ENCODE assay signal across 14 mouse cellular contexts in genomic region chr9:56669605-56670221, GRCm38 (mm10).
DNase-seq lines count a peak whose midpoint lies in the region; ATAC-seq lines count a peak whose summit lies in the region.
"Had no signal": no experiment of that assay in that cellular context is flagged by ENCODE, and none has a peak within 500 bp of the region (broad histone marks: within the 10 kb centered on the region; RNA-seq: fewer than 3 reads in every experiment).

No protein-coding gene starts in this region.

- H3K36me3 ChIP-seq in hindbrain, embryonic 13.5 days = peaks cover 7% of the 10 kb centered on the region; the same call in 1 of the 2 replicates
- H3K36me3 ChIP-seq in hindbrain, embryonic 11.5 days (ENCODE audit: control insufficient read depth, insufficient read depth, low read length) = no peaks in the 10 kb centered on the region
- H3K36me3 ChIP-seq in midbrain, embryonic 11.5 days (ENCODE audit: control insufficient read depth, insufficient read depth, low read length) = no peaks in the 10 kb centered on the region
- H3K36me3 ChIP-seq: midbrain, embryonic 13.5 days; neural tube, embryonic 12.5 days had no signal

- no peak for DNase-seq in hindbrain, embryonic 11.5 days (ENCODE audit: low spot score)
- DNase-seq in thymus, postnatal 10 days (ENCODE audit: low spot score in 2 of 2) = peak; percentile 19 to 20
- no peak for DNase-seq in thymus, postnatal 36 days
- peak; percentile 72 to 76 for DNase-seq in cerebellum, postnatal 10 days
- peak; percentile 13 for DNase-seq in lung, postnatal 25 days (ENCODE audit: low spot score)
- DNase-seq in midbrain, embryonic 11.5 days (ENCODE audit: low spot score, missing footprints) = no peak
- no peak for DNase-seq in adipocyte (ENCODE audit: low spot score)
- DNase-seq: adrenal gland, postnatal 14 days; gastrocnemius, postnatal 25 days; kidney, adult 18-20 months had no signal

- H3K9me3 ChIP-seq in hindbrain, embryonic 13.5 days = no peaks in the 10 kb centered on the region
- H3K9me3 ChIP-seq in hindbrain, embryonic 11.5 days (ENCODE audit: control insufficient read depth, low read length) = no peaks in the 10 kb centered on the region
- no peaks in the 10 kb centered on the region for H3K9me3 ChIP-seq in midbrain, embryonic 11.5 days (ENCODE audit: control insufficient read depth, low read length)
- H3K9me3 ChIP-seq: midbrain, embryonic 13.5 days; neural tube, embryonic 12.5 days had no signal

- H3K27ac ChIP-seq in hindbrain, embryonic 13.5 days = no peak overlapping the region
- no peak overlapping the region for H3K27ac ChIP-seq in hindbrain, embryonic 11.5 days (ENCODE audit: low read depth, low read length)
- H3K27ac ChIP-seq in midbrain, embryonic 11.5 days (ENCODE audit: low read depth, low read length) = no peak overlapping the region
- H3K27ac ChIP-seq: liver, embryonic 14.5 days; midbrain, embryonic 13.5 days; neural tube, embryonic 12.5 days had no signal

- 45% methylated on average over 11 of the region's 11 CpGs for WGBS in hindbrain, embryonic 13.5 days
- WGBS in hindbrain, embryonic 11.5 days = 46% methylated on average over 11 of the region's 11 CpGs
- 54% methylated on average over 11 of the region's 11 CpGs for WGBS in midbrain, embryonic 11.5 days

- 0 out of 2 replicates have a peak, but pooled peaks cover 5% of the 10 kb centered on the region for H3K27me3 ChIP-seq in hindbrain, embryonic 13.5 days
- H3K27me3 ChIP-seq in hindbrain, embryonic 11.5 days (ENCODE audit: control insufficient read depth, insufficient read depth, low read length) = no peaks in the 10 kb centered on the region
- H3K27me3 ChIP-seq in midbrain, embryonic 11.5 days (ENCODE audit: control insufficient read depth, insufficient read depth, low read length) = no peaks in the 10 kb centered on the region
- H3K27me3 ChIP-seq: midbrain, embryonic 13.5 days; neural tube, embryonic 12.5 days had no signal

- H3K4me2 ChIP-seq in hindbrain, embryonic 13.5 days = no peak overlapping the region
- H3K4me2 ChIP-seq in hindbrain, embryonic 11.5 days (replicated peaks; ENCODE audit: low read depth, low read length) = no peak overlapping the region
- no peak overlapping the region for H3K4me2 ChIP-seq in midbrain, embryonic 11.5 days
- H3K4me2 ChIP-seq: midbrain, embryonic 13.5 days; neural tube, embryonic 12.5 days had no signal

- H3K4me1 ChIP-seq in hindbrain, embryonic 13.5 days (replicated peaks) = peaks cover 31% of the 10 kb centered on the region
- H3K4me1 ChIP-seq in hindbrain, embryonic 11.5 days (replicated peaks; ENCODE audit: control insufficient read depth, insufficient read depth, low read length) = no peaks in the 10 kb centered on the region
- H3K4me1 ChIP-seq in midbrain, embryonic 11.5 days (ENCODE audit: control insufficient read depth, insufficient read depth, low read length) = no peaks in the 10 kb centered on the region

- H3K9ac ChIP-seq in hindbrain, embryonic 13.5 days = no peak overlapping the region
- no peak overlapping the region for H3K9ac ChIP-seq in hindbrain, embryonic 11.5 days (ENCODE audit: low read depth, low read length)
- no peak overlapping the region for H3K9ac ChIP-seq in midbrain, embryonic 11.5 days (ENCODE audit: low read length)
- H3K9ac ChIP-seq: liver, embryonic 14.5 days; midbrain, embryonic 13.5 days; neural tube, embryonic 12.5 days had no signal

- H3K4me3 ChIP-seq in hindbrain, embryonic 13.5 days = no peak overlapping the region
- no peak overlapping the region for H3K4me3 ChIP-seq in hindbrain, embryonic 11.5 days (ENCODE audit: low read depth, low read length)
- no peak overlapping the region for H3K4me3 ChIP-seq in midbrain, embryonic 11.5 days (ENCODE audit: low read depth, low read length)
- H3K4me3 ChIP-seq: midbrain, embryonic 13.5 days; neural tube, embryonic 12.5 days had no signal

- ATAC-seq in hindbrain, embryonic 13.5 days (ENCODE audit: low FRiP score) = peak; percentile 43; the same call in 1 of the 2 replicates
- ATAC-seq in hindbrain, embryonic 11.5 days (ENCODE audit: low FRiP score) = no peak
- no peak for ATAC-seq in midbrain, embryonic 11.5 days (ENCODE audit: low FRiP score)
- ATAC-seq: midbrain, embryonic 13.5 days had no signal

Comparison
In these comparisons a context has a peak if more than half of its experiments do, and no peak if none do; other contexts are left out.
1. DNase-seq: peak in thymus, postnatal 10 days (2 of 2), cerebellum, postnatal 10 days (2 of 2) and lung, postnatal 25 days (single experiment); none in hindbrain, embryonic 11.5 days (single experiment), thymus, postnatal 36 days (0 of 2), midbrain, embryonic 11.5 days (single experiment) and adipocyte (single experiment).